Mouse (Mus musculus) lung, postnatal 14 days (tissue): ENCODE measurements around the gene Lars2.

Source experiments
- DNase-seq: peaks from one replicate; pipeline ENCODE4 v3.0.0; 2021

The Lars2 gene

GRCm38 (mm10) chr9:123478586-123479195 is 112.0 kb downstream of the Lars2 start, which contains the start of gene Limd1:
Gene Limd1, plus strand, starts transcription at chr9:123478706.
- peak; percentile 77 for DNase-seq

- DNase-seq = no peak
Observed at GRCm38 (mm10) chr9:123479196-123479669, 112.5 kb downstream of the Lars2 start.

- DNase-seq = no peak
Observed at GRCm38 (mm10) chr9:123479876-123480252, 113.1 kb downstream of the Lars2 start.

- peak; percentile 35 for DNase-seq
Observed at GRCm38 (mm10) chr9:123480253-123480921, 113.7 kb downstream of the Lars2 start.

- DNase-seq = no peak
Observed at GRCm38 (mm10) chr9:123481136-123481535, 114.4 kb downstream of the Lars2 start.

GRCm38 (mm10) chr9:123483598-123483997 is 116.9 kb downstream of the Lars2 start:
- DNase-seq = no peak

GRCm38 (mm10) chr9:123484830-123485229 is 118.1 kb downstream of the Lars2 start:
- no peak for DNase-seq

GRCm38 (mm10) chr9:123485561-123485960 is 118.8 kb downstream of the Lars2 start:
- no peak for DNase-seq

- DNase-seq = no peak
Observed at GRCm38 (mm10) chr9:123486635-123487034, 119.9 kb downstream of the Lars2 start.

- DNase-seq = no peak
Observed at GRCm38 (mm10) chr9:123489073-123489472, 122.3 kb downstream of the Lars2 start.

- no peak for DNase-seq
Observed at GRCm38 (mm10) chr9:123489727-123490343, 123.1 kb downstream of the Lars2 start.

GRCm38 (mm10) chr9:123490930-123491329 is 124.2 kb downstream of the Lars2 start:
- peak; percentile 32 for DNase-seq

GRCm38 (mm10) chr9:123491917-123492585 is 125.3 kb downstream of the Lars2 start:
- peak; percentile 36 for DNase-seq

- DNase-seq = no peak
Observed at GRCm38 (mm10) chr9:123496665-123497064, 129.9 kb downstream of the Lars2 start.

- no peak for DNase-seq
Observed at GRCm38 (mm10) chr9:123497906-123498305, 131.2 kb downstream of the Lars2 start.

- DNase-seq = no peak
Observed at GRCm38 (mm10) chr9:123500480-123500879, 133.8 kb downstream of the Lars2 start.

GRCm38 (mm10) chr9:123503171-123503834 is 136.6 kb downstream of the Lars2 start:
- DNase-seq = no peak

- DNase-seq = peak; percentile 70
Observed at GRCm38 (mm10) chr9:123504325-123504724, 137.6 kb downstream of the Lars2 start.

GRCm38 (mm10) chr9:123505598-123505997 is 138.9 kb downstream of the Lars2 start:
- no peak for DNase-seq

- DNase-seq = no peak
Observed at GRCm38 (mm10) chr9:123506270-123507146, 139.8 kb downstream of the Lars2 start.

GRCm38 (mm10) chr9:123507380-123507779 is 140.7 kb downstream of the Lars2 start:
- no peak for DNase-seq

GRCm38 (mm10) chr9:123508986-123509385 is 142.3 kb downstream of the Lars2 start:
- no peak for DNase-seq
